In genomic region chr2:35255004-35255403, GRCm38 (mm10) we compare ENCODE assay signal across 23 mouse cellular contexts.
"Had no signal": no experiment of that assay in that cellular context is flagged by ENCODE, and none has a peak within 500 bp of the region (broad histone marks: within the 10 kb centered on the region; RNA-seq: fewer than 3 reads in every experiment).

No protein-coding gene starts in this region.

- H3K27ac ChIP-seq: heart, adult 2 months; hindbrain, embryonic 13.5 days; hindbrain, embryonic 15.5 days; hindbrain, postnatal 0 days; kidney, embryonic 15.5 days; kidney, postnatal 0 days; layer of hippocampus, adult 2 months; left cerebral cortex, adult 2 months; limb, embryonic 13.5 days; liver, embryonic 12.5 days had no signal

- H3K27me3 ChIP-seq: heart, embryonic 15.5 days had no signal

- H3K9ac ChIP-seq: limb, embryonic 15.5 days; liver, embryonic 12.5 days had no signal

- H3K36me3 ChIP-seq: heart, embryonic 13.5 days; heart, embryonic 15.5 days; hindbrain, embryonic 13.5 days; hindbrain, embryonic 15.5 days; kidney, embryonic 15.5 days; limb, embryonic 13.5 days; limb, embryonic 15.5 days; liver, embryonic 12.5 days had no signal

- DNase-seq: gastrocnemius, adult 2 months; gastrocnemius, postnatal 10 days; gastrocnemius, postnatal 25 days; heart, adult 2 months; heart, postnatal 14 days; heart, postnatal 36 days; kidney, adult 11 months; kidney, adult 2 months; kidney, adult 9 months; kidney, postnatal 25 days; kidney, postnatal 4 days had no signal

- H3K4me2 ChIP-seq: limb, embryonic 15.5 days had no signal

- H3K4me3 ChIP-seq: heart, adult 2 months; kidney, embryonic 15.5 days; left cerebral cortex, adult 2 months; liver, embryonic 12.5 days had no signal

- H3K9me3 ChIP-seq: heart, embryonic 13.5 days; heart, embryonic 15.5 days; hindbrain, embryonic 13.5 days; hindbrain, embryonic 15.5 days; kidney, embryonic 15.5 days; limb, embryonic 13.5 days; limb, embryonic 15.5 days; liver, embryonic 12.5 days had no signal
